Mouse (Mus musculus) erythroblast, embryonic 14.5 days (primary cell): Measurements from ENCODE around the gene C1qtnf6. TPM values are rescaled to one million over a fixed set of nuclear protein-coding genes. Genes with fewer than 3 reads are reported as not detected.

Experiments used
- H3K27me3 ChIP-seq: 2 replicates; pipeline ENCODE4 v1.6.1; 2012; ENCODE audit warnings: inconsistent platforms; ENCODE audit not compliant: control insufficient read depth
- H3K36me3 ChIP-seq: 2 replicates; pipeline ENCODE4 v1.6.1; 2012; ENCODE audit warnings: mild to moderate bottlenecking, inconsistent platforms; ENCODE audit not compliant: control insufficient read depth
- H3K4me1 ChIP-seq: 2 replicates; pipeline ENCODE4 v1.6.1; 2012; ENCODE audit warnings: inconsistent platforms; ENCODE audit not compliant: control insufficient read depth
- H3K4me3 ChIP-seq: replicated peaks from 2 replicates; pipeline ENCODE3; 2012; ENCODE audit warnings: moderate library complexity, mild to moderate bottlenecking, inconsistent platforms
- H3K9me3 ChIP-seq: 2 replicates; pipeline ENCODE4 v1.6.1; 2012; ENCODE audit warnings: low read length, inconsistent platforms, mixed read lengths; ENCODE audit not compliant: control insufficient read depth
- GATA1 ChIP-seq: IDR thresholded peaks from 2 replicates; pipeline ENCODE4 v1.6.1; 2012; ENCODE audit warnings: low read length, inconsistent platforms, mixed read lengths
- TAL1 ChIP-seq: IDR thresholded peaks from 3 replicates; pipeline ENCODE4 v1.6.1; 2012; ENCODE audit warnings: low read length, inconsistent platforms, mixed read lengths
- polyA plus RNA-seq: library from polyadenylated mRNA; stranded (reverse); fragments of >175 nt; gene quantifications from 2 replicates; pipeline ENCODE4 v1.2.3, GENCODE M21; 2012

Gene C1qtnf6
- polyA plus RNA-seq, 1 experiment: not detected

- Histone ChIP-seq H3K36me3 (no peaks in the 10 kb centered on the region; the same call in 1 of the 2 replicates), H3K4me3 (no peak overlapping the region), H3K9me3 (no peaks in the 10 kb centered on the region), H3K27me3 (peaks cover 8% of the 10 kb centered on the region; the same call in 1 of the 2 replicates), H3K4me1 (peaks cover 6% of the 10 kb centered on the region)
- no peak for TF ChIP-seq TAL1
- no peak for TF ChIP-seq GATA1
Observed at GRCm38 (mm10) chr15:78527973-78528372, 3.2 kb downstream of the C1qtnf6 start.

GRCm38 (mm10) chr15:78524163-78524562 is 7.1 kb downstream of the C1qtnf6 start:
- H3K27me3 ChIP-seq: no peaks in the 10 kb centered on the region
- no peaks in the 10 kb centered on the region for H3K9me3 ChIP-seq
- TF ChIP-seq GATA1 (no peak), TAL1 (no peak)
- peaks cover 3% of the 10 kb centered on the region; the same call in 1 of the 2 replicates for H3K4me1 ChIP-seq
- H3K36me3 ChIP-seq: no peaks in the 10 kb centered on the region; the same call in 1 of the 2 replicates
- H3K4me3 ChIP-seq: no peak overlapping the region

DNA sequence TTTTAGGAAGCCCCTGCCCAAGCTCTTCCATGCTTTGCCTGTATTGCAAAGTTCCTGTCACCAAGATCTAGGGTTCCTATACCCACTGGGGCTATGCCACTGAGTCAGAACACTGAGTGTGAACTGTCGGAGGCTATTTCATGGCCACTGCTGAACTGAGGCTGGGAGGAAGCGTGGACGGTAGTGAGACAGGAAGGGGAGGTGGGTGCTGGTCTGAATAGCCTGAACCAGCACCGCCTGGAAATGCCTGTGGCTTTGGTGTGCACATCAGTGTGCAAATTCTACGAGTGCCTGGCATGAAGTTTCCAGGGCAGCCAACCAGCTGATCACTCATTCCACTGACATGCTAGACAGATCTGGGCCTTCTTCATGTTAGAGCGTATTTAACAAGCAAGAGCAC is 9.3 kb downstream of the C1qtnf6 start:
- H3K27me3 ChIP-seq: no peaks in the 10 kb centered on the region
- no peaks in the 10 kb centered on the region for H3K9me3 ChIP-seq
- peaks cover 3% of the 10 kb centered on the region; the same call in 1 of the 2 replicates for H3K4me1 ChIP-seq
- TF ChIP-seq GATA1 (no peak), TAL1 (no peak)
- no peaks in the 10 kb centered on the region; the same call in 1 of the 2 replicates for H3K36me3 ChIP-seq
- H3K4me3 ChIP-seq: no peak overlapping the region

DNA sequence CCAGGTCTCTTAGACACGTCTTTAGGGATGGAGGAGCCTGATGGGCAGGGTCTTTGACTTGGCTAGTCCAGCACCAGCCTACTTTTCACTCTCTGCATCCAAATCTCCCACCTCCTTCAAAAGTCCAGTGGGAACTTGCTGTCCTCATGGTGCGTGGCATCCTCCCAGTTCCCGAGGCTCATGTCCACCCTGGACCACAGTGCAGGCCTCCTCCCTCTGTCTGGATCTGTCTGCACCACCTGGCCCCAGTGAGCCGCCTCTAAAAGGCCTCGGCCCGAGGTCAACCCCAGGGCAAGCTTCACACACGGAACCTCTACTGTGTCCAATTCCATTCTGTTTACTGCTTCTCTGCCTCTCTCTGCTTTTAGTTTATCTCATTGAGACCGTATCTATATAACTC is 9.9 kb downstream of the C1qtnf6 start:
- Histone ChIP-seq H3K27me3 (no peaks in the 10 kb centered on the region), H3K4me3 (no peak overlapping the region), H3K9me3 (no peaks in the 10 kb centered on the region), H3K4me1 (peaks cover 3% of the 10 kb centered on the region; the same call in 1 of the 2 replicates), H3K36me3 (no peaks in the 10 kb centered on the region; the same call in 1 of the 2 replicates)
- TF ChIP-seq GATA1 (no peak), TAL1 (no peak)

- no peaks in the 10 kb centered on the region for H3K9me3 ChIP-seq
- no peaks in the 10 kb centered on the region; the same call in 1 of the 2 replicates for H3K4me1 ChIP-seq
- H3K4me3 ChIP-seq: no peak overlapping the region
- H3K27me3 ChIP-seq: no peaks in the 10 kb centered on the region
- TF ChIP-seq TAL1 (no peak), GATA1 (no peak)
- H3K36me3 ChIP-seq: no peaks in the 10 kb centered on the region; the same call in 1 of the 2 replicates
Observed at GRCm38 (mm10) chr15:78520112-78520715, 11.0 kb downstream of the C1qtnf6 start.

GRCm38 (mm10) chr15:78518221-78518620 is 13.0 kb downstream of the C1qtnf6 start:
- H3K4me1 ChIP-seq: no peaks in the 10 kb centered on the region
- no peaks in the 10 kb centered on the region for H3K27me3 ChIP-seq
- H3K4me3 ChIP-seq: no peak overlapping the region
- H3K36me3 ChIP-seq: no peaks in the 10 kb centered on the region
- no peak for TF ChIP-seq TAL1
- no peak for TF ChIP-seq GATA1
- no peaks in the 10 kb centered on the region for H3K9me3 ChIP-seq

GRCm38 (mm10) chr15:78515759-78516158 is 15.5 kb downstream of the C1qtnf6 start:
- H3K4me3 ChIP-seq: no peak overlapping the region
- no peaks in the 10 kb centered on the region for H3K4me1 ChIP-seq
- H3K36me3 ChIP-seq: no peaks in the 10 kb centered on the region
- TF ChIP-seq TAL1 (no peak), GATA1 (no peak)
- H3K27me3 ChIP-seq: no peaks in the 10 kb centered on the region
- H3K9me3 ChIP-seq: no peaks in the 10 kb centered on the region

DNA sequence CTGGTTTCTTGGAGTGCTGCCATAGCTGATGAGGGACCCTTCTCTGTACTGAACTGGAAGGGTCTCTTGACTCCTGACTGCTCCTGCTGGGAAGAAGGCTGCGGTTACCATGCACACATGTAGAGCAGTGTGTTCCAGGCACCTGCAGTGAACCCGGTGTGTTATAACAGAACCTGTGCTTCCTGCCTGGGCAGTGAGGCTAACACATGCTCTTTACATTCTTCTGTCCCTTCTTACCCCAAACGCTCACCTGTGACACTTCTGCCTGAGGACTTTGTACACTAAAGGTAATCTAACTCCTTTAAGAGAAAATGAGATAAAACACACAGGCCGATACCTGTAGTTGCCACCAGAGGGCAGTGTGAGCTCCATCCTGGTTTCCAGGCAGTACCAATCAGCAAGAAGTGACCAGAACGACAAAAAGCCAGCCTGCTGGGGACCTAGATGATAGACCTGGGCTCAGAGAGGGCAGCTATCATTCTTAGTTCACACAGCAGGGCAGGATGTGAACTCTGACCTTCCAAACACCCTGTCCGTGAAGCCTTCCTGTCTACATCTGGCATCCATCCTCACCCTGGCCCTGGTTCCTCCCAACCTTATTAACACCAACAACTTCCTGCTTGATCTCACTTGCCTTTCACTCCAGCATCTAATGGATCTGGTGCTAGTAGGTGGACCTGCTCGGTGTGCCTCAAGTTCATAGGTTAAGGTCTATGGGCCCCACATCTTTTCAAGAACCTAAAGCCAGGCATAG is 16.6 kb downstream of the C1qtnf6 start:
- Histone ChIP-seq H3K4me1 (no peaks in the 10 kb centered on the region; the same call in 1 of the 2 replicates), H3K4me3 (no peak overlapping the region), H3K9me3 (no peaks in the 10 kb centered on the region), H3K36me3 (no peaks in the 10 kb centered on the region), H3K27me3 (no peaks in the 10 kb centered on the region)
- TF ChIP-seq GATA1 (no peak), TAL1 (no peak)

DNA sequence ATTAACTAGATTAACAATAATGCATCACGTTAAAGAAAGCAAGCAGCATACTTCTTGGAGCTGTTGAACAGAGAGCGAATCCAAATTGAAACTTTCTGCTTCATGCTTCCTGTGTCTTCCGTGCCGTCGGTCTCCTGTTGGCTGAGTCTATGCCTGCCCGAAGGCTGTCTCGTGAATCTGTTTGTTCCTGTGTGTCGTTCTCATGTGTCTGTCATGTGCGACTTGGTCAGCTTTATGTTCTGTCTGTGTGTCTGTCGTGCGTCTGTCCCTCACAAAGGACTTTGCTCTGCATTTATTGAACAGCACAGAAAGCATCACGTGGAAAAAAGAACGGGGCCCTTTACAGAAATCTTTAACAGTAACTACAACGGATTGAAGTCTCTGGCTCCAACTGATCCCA is 18.2 kb downstream of the C1qtnf6 start:
- TF ChIP-seq GATA1: no peak
- no peak for TF ChIP-seq TAL1
- H3K9me3 ChIP-seq: no peaks in the 10 kb centered on the region
- H3K4me3 ChIP-seq: no peak overlapping the region
- H3K4me1 ChIP-seq: no peaks in the 10 kb centered on the region; the same call in 1 of the 2 replicates
- H3K27me3 ChIP-seq: no peaks in the 10 kb centered on the region
- H3K36me3 ChIP-seq: no peaks in the 10 kb centered on the region
